ENCODE assay signal across 9 mouse cellular contexts in genomic region chr4:102533183-102534048, GRCm38 (mm10).
DNase-seq lines count a peak whose midpoint lies in the region; ATAC-seq lines count a peak whose summit lies in the region.
"Had no signal": no experiment of that assay in that cellular context is flagged by ENCODE, and none has a peak within 500 bp of the region (broad histone marks: within the 10 kb centered on the region; RNA-seq: fewer than 3 reads in every experiment).

No protein-coding gene starts in this region.

- peaks cover 5% of the 10 kb centered on the region for H3K4me1 ChIP-seq in embryonic facial prominence, embryonic 14.5 days (ENCODE audit: control insufficient read depth, insufficient read depth, low read length)
- H3K4me1 ChIP-seq in embryonic facial prominence, embryonic 10.5 days = no peaks in the 10 kb centered on the region
- peaks cover 38% of the 10 kb centered on the region for H3K4me1 ChIP-seq in heart, embryonic 13.5 days

- DNase-seq in embryonic facial prominence, embryonic 14.5 days (ENCODE audit: low spot score) = peak; percentile 65
- no peak for DNase-seq in embryonic facial prominence, embryonic 10.5 days (ENCODE audit: low spot score)
- peak; percentile 95 for DNase-seq in 3T3-L1 (ENCODE audit: low read depth, low spot score)
- peak; percentile 19 to 38 for DNase-seq in cerebellum, postnatal 10 days
- peak; percentile 30 to 47 for DNase-seq in layer of hippocampus, adult 8-10 months (ENCODE audit: low spot score in 2 of 2)
- DNase-seq in skeletal muscle tissue, adult 2 months (ENCODE audit: low read depth, low spot score) = peak; percentile 58
- no peak for DNase-seq in yolk sac, embryonic 10.5 days (ENCODE audit: low spot score)

- no peak overlapping the region for H3K4me2 ChIP-seq in embryonic facial prominence, embryonic 14.5 days (ENCODE audit: low read depth, low read length)
- no peak overlapping the region for H3K4me2 ChIP-seq in heart, embryonic 13.5 days
- H3K4me2 ChIP-seq: embryonic facial prominence, embryonic 12.5 days had no signal

- H3K27ac ChIP-seq in embryonic facial prominence, embryonic 14.5 days (replicated peaks; ENCODE audit: low read depth, low read length) = 0 out of 2 replicates have a peak overlapping the region, but pooled peaks have one; percentile 39
- no peak overlapping the region for H3K27ac ChIP-seq in embryonic facial prominence, embryonic 10.5 days (replicated peaks)
- peak overlapping the region; percentile 53 for H3K27ac ChIP-seq in heart, embryonic 13.5 days (replicated peaks)
- H3K27ac ChIP-seq: embryonic facial prominence, embryonic 12.5 days had no signal

- no peaks in the 10 kb centered on the region for H3K9me3 ChIP-seq in embryonic facial prominence, embryonic 14.5 days (ENCODE audit: control insufficient read depth, low read length)
- no peaks in the 10 kb centered on the region for H3K9me3 ChIP-seq in embryonic facial prominence, embryonic 10.5 days
- H3K9me3 ChIP-seq in heart, embryonic 13.5 days = no peaks in the 10 kb centered on the region
- H3K9me3 ChIP-seq: embryonic facial prominence, embryonic 12.5 days had no signal

- H3K9ac ChIP-seq in embryonic facial prominence, embryonic 14.5 days (ENCODE audit: low read depth, low read length) = no peak overlapping the region
- no peak overlapping the region for H3K9ac ChIP-seq in heart, embryonic 13.5 days
- H3K9ac ChIP-seq: embryonic facial prominence, embryonic 12.5 days had no signal

- H3K4me3 ChIP-seq in embryonic facial prominence, embryonic 14.5 days (ENCODE audit: low read depth, low read length) = no peak overlapping the region
- no peak overlapping the region for H3K4me3 ChIP-seq in embryonic facial prominence, embryonic 10.5 days
- no peak overlapping the region for H3K4me3 ChIP-seq in heart, embryonic 13.5 days
- H3K4me3 ChIP-seq: embryonic facial prominence, embryonic 12.5 days had no signal

- H3K36me3 ChIP-seq in embryonic facial prominence, embryonic 14.5 days (ENCODE audit: control insufficient read depth, insufficient read depth, low read length) = no peaks in the 10 kb centered on the region
- H3K36me3 ChIP-seq in embryonic facial prominence, embryonic 10.5 days (replicated peaks) = no peaks in the 10 kb centered on the region
- no peaks in the 10 kb centered on the region for H3K36me3 ChIP-seq in heart, embryonic 13.5 days
- H3K36me3 ChIP-seq: embryonic facial prominence, embryonic 12.5 days had no signal

- no peaks in the 10 kb centered on the region for H3K27me3 ChIP-seq in embryonic facial prominence, embryonic 14.5 days (replicated peaks; ENCODE audit: control insufficient read depth, insufficient read depth, low read length)
- no peaks in the 10 kb centered on the region for H3K27me3 ChIP-seq in embryonic facial prominence, embryonic 10.5 days (replicated peaks; ENCODE audit: low read depth, poor library complexity, severe bottlenecking)
- no peaks in the 10 kb centered on the region for H3K27me3 ChIP-seq in heart, embryonic 13.5 days (replicated peaks)
- H3K27me3 ChIP-seq: embryonic facial prominence, embryonic 12.5 days had no signal

- ATAC-seq in embryonic facial prominence, embryonic 14.5 days (ENCODE audit: low read depth) = peak; percentile 63; the same call in 1 of the 2 replicates
- no peak for ATAC-seq in heart, embryonic 13.5 days (ENCODE audit: extremely low read depth, insufficient number of reproducible peaks, low FRiP score, low TSS enrichment)

- 58% methylated on average over 8 of the region's 8 CpGs for WGBS in embryonic facial prominence, embryonic 14.5 days
- WGBS in embryonic facial prominence, embryonic 10.5 days = 75% methylated on average over 8 of the region's 8 CpGs
- WGBS in heart, embryonic 13.5 days = 42% methylated on average over 8 of the region's 8 CpGs

Comparison
In these comparisons a context has a peak if more than half of its experiments do, and no peak if none do; other contexts are left out.
1. DNase-seq: peak in embryonic facial prominence, embryonic 14.5 days (single experiment), 3T3-L1 (single experiment), cerebellum, postnatal 10 days (2 of 2), layer of hippocampus, adult 8-10 months (2 of 2) and skeletal muscle tissue, adult 2 months (single experiment); none in embryonic facial prominence, embryonic 10.5 days (single experiment) and yolk sac, embryonic 10.5 days (single experiment).